Comparison of ENCODE assay signal across 21 mouse cellular contexts in genomic region chr2:144637204-144637603, GRCm38 (mm10). TPM values are rescaled to one million over a fixed set of nuclear protein-coding genes. Genes with fewer than 3 reads are reported as not detected.
DNase-seq lines count a peak whose midpoint lies in the region; ATAC-seq and TF ChIP-seq lines count a peak whose summit lies in the region.
"Had no signal": no experiment of that assay in that cellular context is flagged by ENCODE, and none has a peak within 500 bp of the region (broad histone marks: within the 10 kb centered on the region; RNA-seq: fewer than 3 reads in every experiment).

No protein-coding gene starts in this region.

- H3K4me1 ChIP-seq in kidney, postnatal 0 days (replicated peaks; ENCODE audit: insufficient read depth, low read length) = no peaks in the 10 kb centered on the region

- no peaks in the 10 kb centered on the region for H3K9me3 ChIP-seq in kidney, postnatal 0 days (replicated peaks; ENCODE audit: low read length)
- H3K9me3 ChIP-seq: G1E had no signal

- ATAC-seq in kidney, postnatal 0 days (replicated peaks; ENCODE audit: low FRiP score, low read depth) = no peak
- ATAC-seq: activated CD4-positive, CD25-positive, alpha-beta regulatory T cell, adult 4 months; forebrain, embryonic 14.5 days had no signal

- 63% methylated on average over 4 of the region's 4 CpGs for WGBS in kidney, postnatal 0 days

- H3K9ac ChIP-seq in kidney, postnatal 0 days (ENCODE audit: low read depth, low read length) = no peak overlapping the region
- H3K9ac ChIP-seq: hindbrain, embryonic 14.5 days had no signal

- intact Hi-C loops in gastrocnemius, postnatal 14 days (cut with DNase I; ENCODE audit: low total_unique reads) = loop anchor here (5.0 kb wide), 1 partner anchor 230 kb away; no protein-coding TSS in a partner anchor

- no peak overlapping the region for H3K27ac ChIP-seq in kidney, postnatal 0 days
- H3K27ac ChIP-seq: embryonic facial prominence, embryonic 10.5 days; forebrain, embryonic 10.5 days; heart, adult 2 months; hindbrain, embryonic 10.5 days; hindbrain, embryonic 14.5 days had no signal

- no peak overlapping the region for H3K4me3 ChIP-seq in kidney, postnatal 0 days (replicated peaks; ENCODE audit: low read depth, low read length)
- H3K4me3 ChIP-seq: embryonic facial prominence, embryonic 10.5 days; forebrain, embryonic 10.5 days; heart, adult 2 months; hindbrain, embryonic 10.5 days had no signal

- H3K27me3 ChIP-seq in kidney, postnatal 0 days (ENCODE audit: insufficient read depth, low read length) = no peaks in the 10 kb centered on the region

- no peak for TF ChIP-seq CTCF in kidney, postnatal 0 days (IDR thresholded peaks at IDR 0.05; ENCODE audit: low read depth)

- no peak overlapping the region for H3K4me2 ChIP-seq in kidney, postnatal 0 days (ENCODE audit: low read length)
- H3K4me2 ChIP-seq: heart, embryonic 11.5 days; hindbrain, embryonic 14.5 days had no signal

- H3K36me3 ChIP-seq in kidney, postnatal 0 days (ENCODE audit: insufficient read depth, low read length) = no peaks in the 10 kb centered on the region
- H3K36me3 ChIP-seq: hindbrain, embryonic 10.5 days had no signal

- DNase-seq in kidney, adult 11 months = peak; percentile 19
- DNase-seq in kidney, postnatal 4 days = no peak
- DNase-seq in kidney, postnatal 0 days (ENCODE audit: low spot score) = peak; percentile 16
- DNase-seq in kidney, postnatal 10 days = no peak
- peak; percentile 70 for DNase-seq in 416B (ENCODE audit: low read depth)
- DNase-seq in kidney, postnatal 25 days = peak; percentile 15 to 52
- no peak for DNase-seq in gastrocnemius, postnatal 14 days
- DNase-seq in adrenal gland, adult 18-20 months (ENCODE audit: low spot score in 2 of 2) = no peak
- DNase-seq: adrenal gland, adult 2 months; adrenal gland, postnatal 25 days; cerebellum, adult 18-20 months; cerebellum, adult 9-11 months; heart, adult 2 months had no signal

RNA-seq across cellular contexts. Expression of gene Dtd1, which starts 37.5 kb away (rescaled TPM):
- polyA plus RNA-seq in kidney, postnatal 0 days (2015; fragmentation: Nextera tagmentation; extraction: Ambion mirVana) = 55.3 and 59.9 TPM in 2 replicates
- total RNA-seq in gastrocnemius, postnatal 14 days (2021) = 10 to 100 TPM; 12.1 to 12.5 TPM
- total RNA-seq in adrenal gland, adult 18-20 months (2021) = 10 to 100 TPM; 17.4 to 18.1 TPM

RNA-seq across cellular contexts. Expression of gene Smim26, which starts 43.4 kb away (rescaled TPM):
- polyA plus RNA-seq in kidney, postnatal 0 days (2015; fragmentation: Nextera tagmentation; extraction: Ambion mirVana) = 69.5 and 90.6 TPM in 2 replicates
- total RNA-seq in gastrocnemius, postnatal 14 days (2021) = 10 to 100 TPM; 48.2 to 59.3 TPM
- 10 to 100 TPM; 54.7 to 56.1 TPM for total RNA-seq in adrenal gland, adult 18-20 months (2021)

Comparison
In these comparisons a context has a peak if more than half of its experiments do, and no peak if none do; other contexts are left out.
1. DNase-seq: peak in kidney, adult 11 months (single experiment), kidney, postnatal 0 days (single experiment), 416B (single experiment) and kidney, postnatal 25 days (2 of 2); none in kidney, postnatal 4 days (0 of 2), kidney, postnatal 10 days (single experiment), gastrocnemius, postnatal 14 days (single experiment) and adrenal gland, adult 18-20 months (0 of 2).